Mouse (Mus musculus) forebrain, embryonic 14.5 days (tissue): ENCODE data around the gene Slc25a48. TPM values are rescaled to one million over a fixed set of nuclear protein-coding genes. Genes with fewer than 3 reads are reported as not detected.
A peak's percentile ranks its signal among the peaks of the same experiment; 100 is the strongest.

Source experiments
- ATAC-seq: fragments of 200-750 bp; cut with Nextera tagmentation; 2 replicates; pipeline ENCODE4 v1.8.0; 2017; ENCODE audit warnings: mild to moderate bottlenecking, moderate library complexity
- DNase-seq: peaks from one replicate; pipeline ENCODE4 v3.0.0-alpha.2; 2015; ENCODE audit warnings: low spot score
- H3K27ac ChIP-seq: fragments of 300-500 bp; sonication (generic); 2 replicates; pipeline ENCODE4 v1.5.1; 2014; ENCODE audit warnings: low read depth, mild to moderate bottlenecking, control low read depth, low read length, moderate library complexity
- H3K27me3 ChIP-seq: fragments of 300-500 bp; sonication (generic); replicated peaks from 2 replicates; pipeline ENCODE4 v1.6.1; 2014; ENCODE audit warnings: low read length, control low read depth, mixed read lengths; ENCODE audit not compliant: control insufficient read depth, insufficient read depth
- H3K36me3 ChIP-seq: fragments of 300-500 bp; sonication (generic); 2 replicates; pipeline ENCODE4 v1.6.1; 2014; ENCODE audit warnings: low read length, control low read depth; ENCODE audit not compliant: control insufficient read depth, insufficient read depth
- H3K4me1 ChIP-seq: fragments of 300-500 bp; sonication (generic); 2 replicates; pipeline ENCODE4 v1.6.1; 2014; ENCODE audit warnings: antibody characterized with exemption, low read length, control low read depth; ENCODE audit not compliant: control insufficient read depth, insufficient read depth
- H3K4me2 ChIP-seq: fragments of 300-500 bp; sonication (generic); 2 replicates; pipeline ENCODE4 v1.6.1; 2014; ENCODE audit warnings: mild to moderate bottlenecking, control low read depth, low read length
- H3K4me3 ChIP-seq: fragments of 300-500 bp; sonication (generic); 2 replicates; pipeline ENCODE4 v1.5.1; 2014; ENCODE audit warnings: low read depth, low read length, control low read depth
- H3K9ac ChIP-seq: fragments of 300-500 bp; sonication (generic); 2 replicates; pipeline ENCODE4 v1.6.1; 2014; ENCODE audit warnings: mild to moderate bottlenecking, low read length, control low read depth, moderate library complexity
- H3K9me3 ChIP-seq: fragments of 300-500 bp; sonication (generic); replicated peaks from 2 replicates; pipeline ENCODE4 v1.6.1; 2016; ENCODE audit warnings: low read length, control low read depth, mixed read lengths; ENCODE audit not compliant: control insufficient read depth
- WGBS: fragments of 180-500 bp; shearing (Covaris S2); extraction: QIAGEN DNeasy Blood & Tissue Kit; methylation state at CpG from one replicate; pipeline ENCODE4 v1.1.7; 2014; 5-methylcytosine and 5-hydroxymethylcytosine counted together
- polyA plus RNA-seq: library from polyadenylated mRNA; unstranded; fragments of >200 nt; fragmentation: Nextera tagmentation; extraction: Ambion mirVana; gene quantifications from 2 replicates; pipeline ENCODE4 v1.2.1, GENCODE M21; 2014

The Slc25a48 gene
- polyA plus RNA-seq, 1 experiment from 2014 or later, result 0.06 TPM

- ATAC-seq (no peak), DNase-seq (no peak)
- Histone ChIP-seq H3K4me3 (no peak overlapping the region), H3K9ac (no peak overlapping the region), H3K4me2 (no peak overlapping the region), H3K4me1 (no peaks in the 10 kb centered on the region), H3K9me3 (no peaks in the 10 kb centered on the region; the same call in 1 of the 2 replicates), H3K27ac (no peak overlapping the region), H3K36me3 (no peaks in the 10 kb centered on the region), H3K27me3 (no peaks in the 10 kb centered on the region)
Observed at GRCm38 (mm10) chr13:56513595-56513994, 75.4 kb downstream of the Slc25a48 start.

DNA sequence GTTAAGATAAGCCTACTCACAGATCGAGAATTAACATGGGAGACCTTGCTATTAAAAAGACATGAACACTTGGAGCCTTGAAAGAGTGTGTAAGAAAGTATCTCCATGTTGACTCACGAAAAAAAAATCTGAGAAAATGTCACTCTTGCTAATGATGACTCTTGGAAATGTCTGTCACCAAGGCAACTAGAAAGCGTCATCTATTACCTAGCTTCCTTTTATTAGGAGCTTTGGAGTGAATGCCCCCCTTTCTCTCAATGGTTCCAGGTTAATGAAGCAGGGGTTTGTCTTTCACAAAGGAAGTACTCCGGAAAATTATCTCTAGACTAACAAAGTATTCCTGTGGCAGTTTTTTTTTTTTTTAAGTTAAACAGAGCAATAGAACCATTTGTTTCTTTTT lies 78.2 kb downstream of the Slc25a48 start:
- no peak overlapping the region for H3K4me3 ChIP-seq
- peak; percentile 51 for DNase-seq

DNA sequence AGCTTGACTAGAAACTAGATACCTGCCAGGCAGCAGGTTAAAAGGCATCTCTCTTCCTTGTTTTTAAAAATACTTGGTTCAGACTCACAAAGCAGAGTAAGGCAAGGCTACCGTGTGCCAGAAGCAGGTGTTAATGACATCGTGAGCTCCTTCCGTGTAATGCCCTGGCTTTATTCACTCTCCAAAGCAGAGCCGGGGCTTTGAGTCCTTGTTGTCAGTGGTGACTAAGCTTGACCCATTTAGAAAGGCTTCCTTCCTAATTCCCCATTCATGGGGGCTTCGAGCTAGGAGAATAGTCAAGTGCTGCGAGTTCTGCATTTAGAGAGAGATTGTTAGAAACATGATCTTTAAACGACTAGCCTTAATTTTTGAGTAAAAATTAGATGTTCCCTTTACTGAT lies 78.7 kb downstream of the Slc25a48 start:
- no peak for ATAC-seq
- no peaks in the 10 kb centered on the region for H3K36me3 ChIP-seq
- no peak overlapping the region for H3K9ac ChIP-seq
- H3K27me3 ChIP-seq, result no peaks in the 10 kb centered on the region
- DNase-seq, result peak; percentile 20
- H3K4me3 ChIP-seq, result no peak overlapping the region
- no peak overlapping the region for H3K4me2 ChIP-seq
- H3K4me1 ChIP-seq, result no peaks in the 10 kb centered on the region
- WGBS, result 4% methylated on average over 7 of the region's 7 CpGs
- H3K9me3 ChIP-seq, result no peaks in the 10 kb centered on the region; the same call in 1 of the 2 replicates
- H3K27ac ChIP-seq, result no peak overlapping the region

More for the DNA sequence above, 78.2 kb downstream of the Slc25a48 start:
- no peaks in the 10 kb centered on the region; the same call in 1 of the 2 replicates for H3K9me3 ChIP-seq
- H3K27me3 ChIP-seq, result no peaks in the 10 kb centered on the region
- no peaks in the 10 kb centered on the region for H3K4me1 ChIP-seq
- H3K4me2 ChIP-seq, result no peak overlapping the region
- 22% methylated on average over 4 of the region's 4 CpGs for WGBS
- no peaks in the 10 kb centered on the region for H3K36me3 ChIP-seq
- H3K27ac ChIP-seq, result no peak overlapping the region
- no peak overlapping the region for H3K9ac ChIP-seq
- no peak for ATAC-seq

DNA sequence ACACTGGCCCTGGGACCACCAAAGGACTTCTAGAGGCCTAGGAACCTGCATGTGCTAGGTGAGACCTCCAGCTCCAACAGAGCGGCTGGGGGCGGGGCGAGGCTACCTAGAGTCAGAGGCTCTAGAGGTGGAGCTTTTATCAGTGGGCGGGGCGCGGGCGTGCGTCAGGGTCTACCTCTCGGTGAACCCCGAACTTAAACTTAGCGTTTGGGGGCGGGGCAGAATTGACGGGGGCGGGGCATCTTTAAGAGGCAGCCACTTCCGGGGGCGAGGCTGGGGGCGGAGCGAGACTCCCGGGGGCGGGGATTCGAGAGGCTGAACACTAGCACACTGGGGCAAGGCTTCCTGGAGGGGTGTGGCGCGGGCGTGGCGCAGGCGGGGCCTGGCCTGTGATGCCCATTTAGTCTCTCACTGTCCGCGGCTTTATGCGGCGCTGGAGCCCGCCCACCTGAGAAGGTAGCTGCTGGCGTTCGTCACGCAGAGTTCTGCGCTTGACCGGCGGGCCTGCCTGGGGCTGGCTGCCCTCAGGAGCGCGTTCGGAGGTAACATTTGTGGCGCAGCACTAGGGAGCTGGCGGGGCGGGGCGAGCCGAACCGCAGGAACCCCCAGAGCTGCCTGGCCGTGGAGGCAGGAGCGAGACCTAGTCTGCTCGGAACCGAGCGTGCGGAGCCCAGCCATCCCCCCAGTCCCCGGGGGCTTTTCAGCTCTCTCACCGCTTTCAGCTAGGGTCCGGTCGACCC lies 84.1 kb downstream of the Slc25a48 start, which contains the start of gene Fbxl21:
Fbxl21 (plus strand) TSS at position 392 of the 740 bp plus-strand sequence.
- no peaks in the 10 kb centered on the region for H3K4me1 ChIP-seq
- H3K36me3 ChIP-seq, result no peaks in the 10 kb centered on the region
- peak within 1 kb of the TSS; percentile 71 for H3K9ac ChIP-seq
- ATAC-seq, result peak; percentile 99
- peak within 1 kb of the TSS; percentile 60 for H3K4me3 ChIP-seq
- peak within 1 kb of the TSS; percentile 90 for H3K4me2 ChIP-seq
- H3K9me3 ChIP-seq, result no peaks in the 10 kb centered on the region
- DNase-seq, result peak; percentile 90
- no peak within 1 kb of the TSS for H3K27ac ChIP-seq
- under 1% methylated on average over 55 of the region's 56 CpGs for WGBS
- H3K27me3 ChIP-seq, result no peaks in the 10 kb centered on the region

DNA sequence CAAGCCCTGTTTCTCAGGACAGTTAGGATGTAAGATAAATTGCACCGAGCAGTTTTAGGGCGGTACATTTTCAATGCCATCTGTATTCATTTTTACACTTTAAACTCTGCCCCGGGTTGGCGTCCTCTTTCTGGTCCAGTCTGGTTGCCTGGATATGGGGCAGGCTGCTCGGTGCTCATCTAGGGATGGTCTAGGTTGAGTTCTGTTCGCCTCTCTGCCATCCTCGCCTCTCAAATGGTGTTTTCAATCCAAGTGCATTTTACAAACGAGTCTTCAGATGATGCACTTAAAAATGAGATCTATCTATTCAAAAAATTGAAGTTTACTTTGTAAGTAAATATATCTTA lies 84.6 kb downstream of the Slc25a48 start:
- no peaks in the 10 kb centered on the region for H3K27me3 ChIP-seq
- peak overlapping the region; percentile 60 for H3K4me3 ChIP-seq
- DNase-seq (no peak), ATAC-seq (no peak)
- no peaks in the 10 kb centered on the region for H3K4me1 ChIP-seq
- H3K27ac ChIP-seq, result no peak overlapping the region
- H3K4me2 ChIP-seq, result peak overlapping the region; percentile 90
- no peaks in the 10 kb centered on the region for H3K9me3 ChIP-seq
- H3K9ac ChIP-seq, result peak overlapping the region; percentile 71
- no peaks in the 10 kb centered on the region for H3K36me3 ChIP-seq
- 6% methylated on average over 8 of the region's 8 CpGs for WGBS

Other genes starting within 250 kb of the Slc25a48 start
- 3.4 and 4.3 TPM in 2 replicates for gene Neurog1, start 186.2 kb upstream of the Slc25a48 start, polyA plus RNA-seq
- 8.1 and 10.8 TPM in 2 replicates for gene Cxcl14, start 141.8 kb upstream of the Slc25a48 start, polyA plus RNA-seq
- gene Gm3045, start 11.8 kb upstream of the Slc25a48 start, polyA plus RNA-seq, result not detected in 2 replicates
- gene Il9, start 43.9 kb downstream of the Slc25a48 start, polyA plus RNA-seq, result not detected in 2 replicates
- gene Fbxl21, start 84.1 kb downstream of the Slc25a48 start, polyA plus RNA-seq, result 2.9 and 3.5 TPM in 2 replicates
- gene Lect2, start 110.1 kb downstream of the Slc25a48 start, polyA plus RNA-seq, result not detected in 2 replicates
- 3.0 and 3.8 TPM in 2 replicates for gene Tgfbi, start 171.2 kb downstream of the Slc25a48 start, polyA plus RNA-seq